Mouse (Mus musculus) liver, embryonic 12.5 days (tissue): Measurements from ENCODE around the gene Yae1d1. TPM values are rescaled to one million over a fixed set of nuclear protein-coding genes. Genes with fewer than 3 reads are reported as not detected.
"Not testable (repeated sequence)": the region's sequence is repeated elsewhere in the genome, so short reads cannot be mapped to it uniquely, and the experiment has no call there.

ENCODE experiments used
- ATAC-seq: fragments of 200-750 bp; cut with Nextera tagmentation; 2 replicates; pipeline ENCODE4 v1.8.0; 2017; ENCODE audit warnings: moderate number of reproducible peaks, mild to moderate bottlenecking, moderate library complexity
- H3K27ac ChIP-seq: fragments of 300-500 bp; sonication (generic); 2 replicates; pipeline ENCODE4 v1.5.1; 2016; ENCODE audit warnings: mild to moderate bottlenecking
- H3K27me3 ChIP-seq: fragments of 300-500 bp; sonication (generic); replicated peaks from 2 replicates; pipeline ENCODE4 v1.6.1; 2016; ENCODE audit warnings: mild to moderate bottlenecking, moderate library complexity
- H3K36me3 ChIP-seq: fragments of 300-500 bp; sonication (generic); 2 replicates; pipeline ENCODE4 v1.6.1; 2016; ENCODE audit warnings: mild to moderate bottlenecking, moderate library complexity
- H3K4me1 ChIP-seq: fragments of 300-500 bp; sonication (generic); 2 replicates; pipeline ENCODE4 v1.6.1; 2016
- H3K4me2 ChIP-seq: fragments of 300-500 bp; sonication (generic); 2 replicates; pipeline ENCODE4 v1.6.1; 2016; ENCODE audit warnings: mild to moderate bottlenecking, moderate library complexity
- H3K4me3 ChIP-seq: fragments of 300-500 bp; sonication (generic); 2 replicates; pipeline ENCODE4 v1.5.1; 2016; ENCODE audit warnings: mild to moderate bottlenecking, moderate library complexity
- H3K9ac ChIP-seq: fragments of 300-500 bp; sonication (generic); 2 replicates; pipeline ENCODE4 v1.6.1; 2016; ENCODE audit warnings: mild to moderate bottlenecking, moderate library complexity
- H3K9me3 ChIP-seq: fragments of 300-500 bp; sonication (generic); replicated peaks from 2 replicates; pipeline ENCODE4 v1.6.1; 2016; ENCODE audit warnings: mild to moderate bottlenecking, moderate library complexity
- WGBS: fragments of 180-500 bp; shearing (Covaris S2); methylation state at CpG from one replicate; pipeline ENCODE4 v1.1.7; 2016; ENCODE audit not compliant: insufficient replicate concordance; 5-methylcytosine and 5-hydroxymethylcytosine counted together
- polyA plus RNA-seq: library from polyadenylated mRNA; unstranded; fragments of >200 nt; fragmentation: Nextera tagmentation; extraction: Ambion mirVana; gene quantifications from 2 replicates; pipeline ENCODE4 v1.2.1, GENCODE M21; 2016

The Yae1d1 gene
- polyA plus RNA-seq, 1 experiment from 2014 or later: 41.0 TPM

DNA sequence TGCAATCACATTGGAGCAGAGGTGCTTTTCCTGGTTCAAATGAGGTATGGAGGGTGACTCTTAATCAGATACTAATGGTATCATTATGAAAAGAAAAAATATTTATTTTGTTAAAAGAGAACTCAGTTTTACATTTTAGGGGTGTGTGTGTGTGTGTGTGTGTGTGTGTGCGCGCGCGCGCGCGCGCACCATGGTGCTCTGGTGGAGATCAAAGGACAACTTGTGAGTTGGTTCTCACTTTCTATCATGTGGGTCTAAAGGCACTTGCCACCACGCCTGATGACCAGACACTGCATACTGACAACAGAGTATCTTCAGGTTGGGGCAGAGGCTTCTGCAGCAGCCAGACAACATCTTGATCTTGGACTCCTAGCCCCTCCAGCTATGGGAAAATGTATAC is 18.4 kb downstream of the Yae1d1 start:
- no peak overlapping the region for H3K27ac ChIP-seq
- no peak for ATAC-seq
- H3K4me2 ChIP-seq: no peak overlapping the region
- no peak overlapping the region for H3K4me3 ChIP-seq
- H3K9me3 ChIP-seq: no peaks in the 10 kb centered on the region
- H3K4me1 ChIP-seq: no peaks in the 10 kb centered on the region
- 87% methylated on average over 9 of the region's 9 CpGs for WGBS
- peaks cover 6% of the 10 kb centered on the region; the same call in 1 of the 2 replicates for H3K27me3 ChIP-seq
- no peaks in the 10 kb centered on the region for H3K36me3 ChIP-seq
- no peak overlapping the region for H3K9ac ChIP-seq

DNA sequence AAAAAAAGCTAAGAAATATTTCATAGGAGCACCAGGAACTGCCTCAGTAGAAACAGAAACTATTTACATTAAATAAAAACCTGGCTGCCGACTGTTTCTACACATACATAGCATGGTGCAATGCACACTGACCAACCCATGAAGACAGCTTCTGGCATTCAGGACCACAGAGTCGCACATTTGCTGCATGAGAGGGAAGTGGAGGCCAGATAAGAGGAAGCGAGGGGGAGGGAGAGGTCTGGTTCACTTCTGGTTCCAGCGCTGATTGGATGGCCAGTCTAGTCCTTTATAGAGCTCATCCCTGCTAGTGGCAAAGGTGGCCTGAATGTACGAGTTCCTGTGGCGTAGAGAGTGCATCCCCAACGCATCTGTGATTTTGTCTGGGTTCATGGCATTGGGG is 32.5 kb downstream of the Yae1d1 start:
- Histone ChIP-seq H3K27ac (no peak overlapping the region), H3K4me3 (no peak overlapping the region), H3K27me3 (peaks cover 8% of the 10 kb centered on the region; the same call in 1 of the 2 replicates), H3K9ac (no peak overlapping the region), H3K36me3 (no peaks in the 10 kb centered on the region), H3K9me3 (no peaks in the 10 kb centered on the region), H3K4me1 (no peaks in the 10 kb centered on the region), H3K4me2 (no peak overlapping the region)
- WGBS: 43% methylated on average over 7 of the region's 7 CpGs
- no peak for ATAC-seq

DNA sequence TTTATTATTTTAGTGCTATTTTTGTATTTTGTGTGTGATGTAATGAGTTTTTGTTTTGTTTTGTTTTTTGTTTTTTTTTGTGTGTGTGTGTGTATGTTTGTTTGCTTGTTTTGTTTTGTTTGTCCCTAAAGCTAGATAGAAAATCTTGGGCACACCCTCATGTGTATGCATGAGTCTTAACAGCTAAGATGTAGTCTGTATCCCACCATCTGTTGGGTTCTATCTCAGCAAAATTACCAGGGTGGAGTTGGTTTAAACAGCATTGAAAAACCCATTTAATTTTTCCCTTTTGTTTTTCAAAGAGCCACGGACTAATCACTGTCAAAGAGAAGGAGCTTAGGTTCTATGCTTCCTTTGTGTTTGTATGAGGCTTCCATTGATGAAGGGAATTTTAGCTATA is 38.9 kb downstream of the Yae1d1 start:
- WGBS: 39% methylated on average over 1 of the region's 1 CpGs
- Histone ChIP-seq H3K4me2 (no peak overlapping the region), H3K4me1 (no peaks in the 10 kb centered on the region), H3K36me3 (no peaks in the 10 kb centered on the region), H3K4me3 (no peak overlapping the region), H3K27ac (no peak overlapping the region), H3K27me3 (peaks cover 11% of the 10 kb centered on the region; the same call in 1 of the 2 replicates), H3K9ac (no peak overlapping the region), H3K9me3 (no peaks in the 10 kb centered on the region)
- no peak for ATAC-seq

DNA sequence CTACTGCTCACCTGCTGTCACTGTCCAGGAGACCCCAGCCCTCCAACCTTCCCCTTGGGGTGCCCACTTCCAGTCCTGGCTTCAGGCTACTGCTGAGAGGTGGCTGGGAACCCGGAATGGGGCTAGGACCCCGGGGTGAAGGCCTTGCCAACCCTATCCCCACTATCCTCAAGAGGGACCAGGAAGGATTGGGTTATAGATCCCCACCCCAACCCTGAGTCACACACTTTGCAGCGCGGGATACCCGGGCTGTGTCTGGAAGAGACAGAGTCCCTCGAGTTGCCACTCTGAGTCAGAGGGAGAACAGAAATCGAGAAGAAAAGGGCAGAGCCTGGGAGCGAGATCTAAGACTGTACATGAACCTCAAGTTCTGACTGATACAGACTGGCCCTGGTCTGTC is 42.6 kb downstream of the Yae1d1 start:
- WGBS: 73% methylated on average over 8 of the region's 8 CpGs

DNA sequence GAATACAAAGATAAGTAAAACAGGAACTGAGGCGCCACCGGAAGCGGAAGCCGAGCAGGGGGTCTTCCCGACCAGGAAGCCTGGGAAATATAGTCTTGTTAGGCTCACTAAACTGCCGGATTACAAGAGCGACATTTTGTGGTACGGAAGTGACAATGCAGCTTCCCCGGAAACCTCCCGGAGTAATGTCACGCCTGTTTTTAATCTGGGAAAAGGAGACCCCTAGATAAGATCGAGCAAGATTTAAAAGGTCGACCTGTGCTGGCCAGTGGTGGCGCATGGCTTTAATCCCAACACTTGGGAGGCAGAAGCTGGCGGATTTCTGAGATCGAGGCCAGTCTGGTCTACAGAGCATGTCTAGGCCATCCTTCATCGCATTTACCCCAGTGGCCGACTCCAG is 43.6 kb downstream of the Yae1d1 start:
- 47% methylated on average over 18 of the region's 18 CpGs for WGBS
- no peak overlapping the region for H3K27ac ChIP-seq
- peaks cover 21% of the 10 kb centered on the region; the same call in 1 of the 2 replicates for H3K27me3 ChIP-seq
- no peak overlapping the region for H3K9ac ChIP-seq
- no peaks in the 10 kb centered on the region for H3K9me3 ChIP-seq
- H3K36me3 ChIP-seq: no peaks in the 10 kb centered on the region
- no peak overlapping the region for H3K4me2 ChIP-seq
- ATAC-seq: no peak
- H3K4me3 ChIP-seq: no peak overlapping the region
- peaks cover 4% of the 10 kb centered on the region; the same call in 1 of the 2 replicates for H3K4me1 ChIP-seq

More for the DNA sequence above, 42.6 kb downstream of the Yae1d1 start:
- H3K27ac ChIP-seq, H3K9ac ChIP-seq, ATAC-seq, H3K9me3 ChIP-seq, H3K36me3 ChIP-seq, H3K4me1 ChIP-seq, H3K4me2 ChIP-seq, H3K4me3 ChIP-seq: not testable (repeated sequence)
- peaks cover 21% of the 10 kb centered on the region; the same call in 1 of the 2 replicates for H3K27me3 ChIP-seq

DNA sequence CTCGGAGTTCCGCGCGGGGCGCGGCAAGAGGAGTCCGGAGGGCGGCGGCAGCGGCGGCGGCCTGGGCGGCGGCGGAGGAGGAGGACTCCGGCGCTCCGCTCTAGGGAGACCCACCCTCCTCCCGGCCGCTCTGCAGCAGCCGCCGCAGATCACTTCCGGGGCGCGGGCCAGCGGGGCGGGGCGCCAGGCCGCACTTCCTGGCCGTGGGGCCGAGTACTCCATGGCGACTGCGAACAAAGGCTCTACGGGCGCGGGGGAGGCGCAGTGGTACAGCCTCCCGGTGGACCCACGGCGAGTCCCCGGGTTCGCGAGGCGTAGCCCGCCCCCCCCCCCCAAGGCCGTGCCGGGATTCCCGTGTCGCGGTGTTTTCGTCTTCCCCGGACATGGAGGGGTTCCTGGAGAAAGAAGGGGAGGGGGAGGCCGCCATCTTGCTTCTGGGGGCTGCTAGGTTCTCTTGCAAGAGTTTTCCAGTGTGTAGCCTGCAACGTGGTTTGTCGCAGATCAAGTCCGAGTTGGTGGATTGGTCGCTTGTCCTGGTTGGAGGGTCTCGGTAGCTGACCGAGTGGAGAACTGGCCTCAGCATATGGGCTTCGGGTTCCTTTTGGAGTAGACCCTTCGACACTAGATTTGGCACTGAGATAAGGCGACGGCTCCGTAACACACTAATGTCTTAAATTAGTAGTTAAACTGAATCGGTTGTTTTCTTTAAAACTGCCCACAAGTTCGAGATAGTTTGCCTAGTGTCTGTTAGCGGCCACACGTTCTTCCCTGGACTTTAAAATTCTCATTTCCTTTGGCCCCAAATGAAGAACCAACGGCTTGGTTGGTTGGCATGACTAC is 48.9 kb downstream of the Yae1d1 start, which contains the start of gene Rala:
Rala (minus strand) TSS at position 162 of the 840 bp plus-strand sequence.
- peak within 1 kb of the TSS; percentile 74 for H3K27ac ChIP-seq
- H3K4me3 ChIP-seq: peak within 1 kb of the TSS; percentile 91
- peak within 1 kb of the TSS; percentile 79 for H3K9ac ChIP-seq
- peak; percentile 100 for ATAC-seq
- no peaks in the 10 kb centered on the region for H3K36me3 ChIP-seq
- peaks cover 18% of the 10 kb centered on the region for H3K4me1 ChIP-seq
- peaks cover 21% of the 10 kb centered on the region; the same call in 1 of the 2 replicates for H3K27me3 ChIP-seq
- peak within 1 kb of the TSS; percentile 83 for H3K4me2 ChIP-seq
- H3K9me3 ChIP-seq: no peaks in the 10 kb centered on the region
- WGBS: 7% methylated on average over 62 of the region's 69 CpGs

DNA sequence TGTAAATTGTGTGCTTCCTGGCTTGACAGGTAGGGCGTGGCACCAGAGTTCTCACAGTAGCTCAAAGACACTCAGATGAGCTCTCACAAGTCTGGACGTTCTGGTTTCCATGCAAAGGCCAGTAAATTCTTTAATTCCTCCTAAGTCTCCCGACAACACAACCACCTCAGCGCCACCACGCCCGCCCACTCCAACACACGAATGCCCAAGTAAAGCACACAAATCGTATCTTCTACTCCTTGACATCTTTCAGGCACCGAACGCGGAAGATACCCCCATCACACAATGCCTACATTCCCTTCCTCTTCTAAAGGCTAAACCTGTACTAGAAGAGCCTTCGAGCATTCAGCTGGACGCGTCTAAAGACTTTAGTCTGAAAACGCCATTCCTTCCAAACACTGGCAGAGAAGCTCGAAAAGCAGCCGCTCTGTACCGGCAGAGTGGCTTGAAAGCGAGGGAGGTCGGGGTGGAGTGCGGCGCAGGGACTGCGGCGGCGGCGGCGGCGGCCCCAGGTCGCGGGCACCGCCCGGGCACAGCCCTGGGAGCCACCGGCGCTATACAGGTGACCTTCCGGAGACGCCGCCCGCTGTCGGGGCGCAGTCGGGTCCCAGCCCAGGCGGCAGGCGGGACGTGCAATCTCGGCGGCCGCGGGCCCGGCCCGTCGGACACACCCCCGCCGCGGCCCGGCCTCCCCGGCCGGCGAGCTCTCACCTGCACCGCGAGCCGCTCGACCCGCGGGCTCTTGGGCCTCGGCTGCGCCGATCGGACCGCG is 49.7 kb downstream of the Yae1d1 start:
- Histone ChIP-seq H3K4me2 (peak overlapping the region; percentile 83), H3K9ac (peak overlapping the region; percentile 79), H3K4me3 (peak overlapping the region; percentile 91), H3K9me3 (no peaks in the 10 kb centered on the region), H3K27me3 (peaks cover 16% of the 10 kb centered on the region; the same call in 1 of the 2 replicates), H3K4me1 (peaks cover 18% of the 10 kb centered on the region), H3K36me3 (no peaks in the 10 kb centered on the region), H3K27ac (peak overlapping the region; percentile 74)
- WGBS: under 1% methylated on average over 66 of the region's 70 CpGs
- peak; percentile 78 for ATAC-seq

DNA sequence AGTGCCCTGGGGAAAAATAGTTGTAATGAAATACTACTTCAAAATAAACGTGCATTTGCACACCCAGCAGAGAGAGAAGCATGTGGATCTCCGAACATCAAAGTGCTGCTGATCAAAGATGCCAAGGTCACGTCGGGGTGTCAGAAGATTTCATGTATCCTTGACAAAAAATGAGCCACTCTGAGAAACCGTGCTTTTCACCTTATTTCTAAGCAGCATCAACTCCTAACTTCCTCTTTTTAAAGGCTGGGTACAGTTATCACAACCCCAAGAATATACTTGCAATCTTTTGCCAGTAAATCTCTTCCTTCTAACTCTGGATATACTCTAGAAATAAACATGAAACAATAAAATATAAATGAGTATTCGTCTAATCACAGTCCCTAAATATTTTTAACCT is 50.8 kb downstream of the Yae1d1 start:
- peaks cover 11% of the 10 kb centered on the region; the same call in 1 of the 2 replicates for H3K27me3 ChIP-seq
- no peak overlapping the region for H3K4me2 ChIP-seq
- H3K36me3 ChIP-seq: no peaks in the 10 kb centered on the region
- peaks cover 18% of the 10 kb centered on the region for H3K4me1 ChIP-seq
- H3K4me3 ChIP-seq: no peak overlapping the region
- H3K27ac ChIP-seq: no peak overlapping the region
- no peak overlapping the region for H3K9ac ChIP-seq
- H3K9me3 ChIP-seq: no peaks in the 10 kb centered on the region
- WGBS: 53% methylated on average over 6 of the region's 6 CpGs
- ATAC-seq: no peak

Other genes starting within 250 kb of the Yae1d1 start
- gene Cdk13, start 188.3 kb downstream of the Yae1d1 start, polyA plus RNA-seq: 11.1 and 15.5 TPM in 2 replicates
- 27.8 and 30.4 TPM in 2 replicates for gene Rala, start 49.1 kb downstream of the Yae1d1 start, polyA plus RNA-seq